Mouse (Mus musculus): Measurements from ENCODE around the gene Itgav. TPM values are rescaled to one million over a fixed set of nuclear protein-coding genes. Genes with fewer than 3 reads are reported as not detected.
A peak's percentile ranks its signal among the peaks of the same experiment; 100 is the strongest.

Gene Itgav
- polyA plus RNA-seq, 1 experiment from 2014 or later: 32.9 TPM

- Histone ChIP-seq H3K27ac (ENCODE audit: low read depth, low read length) (peak overlapping the region; percentile 97), H3K4me1 (ENCODE audit: control insufficient read depth, insufficient read depth, low read length) (peaks cover 24% of the 10 kb centered on the region), H3K36me3 (ENCODE audit: control insufficient read depth, insufficient read depth, low read length) (no peaks in the 10 kb centered on the region), H3K27me3 (ENCODE audit: control insufficient read depth, insufficient read depth, low read length) (no peaks in the 10 kb centered on the region), H3K9me3 (ENCODE audit: control insufficient read depth, low read length) (no peaks in the 10 kb centered on the region), H3K4me2 (ENCODE audit: low read depth, low read length) (peak overlapping the region; percentile 72), H3K9ac (replicated peaks; ENCODE audit: low read depth, low read length) (peak overlapping the region; percentile 95), H3K4me3 (ENCODE audit: low read depth, low read length) (peak overlapping the region; percentile 74)
- ATAC-seq (ENCODE audit: low read depth): peak; percentile 32
- 6% methylated on average over 10 of the region's 10 CpGs for WGBS
Observed at GRCm38 (mm10) chr2:83813273-83813892, 89.2 kb downstream of the Itgav start.

GRCm38 (mm10) chr2:83814009-83814408 lies 89.8 kb downstream of the Itgav start:
- WGBS: 31% methylated on average over 6 of the region's 6 CpGs
- Histone ChIP-seq H3K4me3 (ENCODE audit: low read depth, low read length) (peak overlapping the region; percentile 74), H3K9me3 (ENCODE audit: control insufficient read depth, low read length) (no peaks in the 10 kb centered on the region), H3K4me2 (ENCODE audit: low read depth, low read length) (peak overlapping the region; percentile 72), H3K36me3 (ENCODE audit: control insufficient read depth, insufficient read depth, low read length) (no peaks in the 10 kb centered on the region), H3K9ac (replicated peaks; ENCODE audit: low read depth, low read length) (peak overlapping the region; percentile 95), H3K27ac (ENCODE audit: low read depth, low read length) (peak overlapping the region; percentile 97), H3K27me3 (ENCODE audit: control insufficient read depth, insufficient read depth, low read length) (no peaks in the 10 kb centered on the region), H3K4me1 (ENCODE audit: control insufficient read depth, insufficient read depth, low read length) (peaks cover 24% of the 10 kb centered on the region)
- no peak for ATAC-seq (ENCODE audit: low read depth)

GRCm38 (mm10) chr2:83816147-83816546 lies 92.0 kb downstream of the Itgav start:
- no peak for ATAC-seq (ENCODE audit: low read depth)

GRCm38 (mm10) chr2:83825161-83825560 lies 101.0 kb downstream of the Itgav start:
- peaks cover 12% of the 10 kb centered on the region for H3K4me1 ChIP-seq (ENCODE audit: control insufficient read depth, insufficient read depth, low read length)
- ATAC-seq (ENCODE audit: low read depth): peak; percentile 57
- H3K4me2 ChIP-seq (ENCODE audit: low read depth, low read length): no peak overlapping the region
- H3K4me3 ChIP-seq (ENCODE audit: low read depth, low read length): no peak overlapping the region
- 0 out of 2 replicates have a peak overlapping the region, but pooled peaks have one; percentile 18 for H3K27ac ChIP-seq (ENCODE audit: low read depth, low read length)
- no peaks in the 10 kb centered on the region for H3K9me3 ChIP-seq (ENCODE audit: control insufficient read depth, low read length)
- H3K27me3 ChIP-seq (ENCODE audit: control insufficient read depth, insufficient read depth, low read length): no peaks in the 10 kb centered on the region
- no peaks in the 10 kb centered on the region for H3K36me3 ChIP-seq (ENCODE audit: control insufficient read depth, insufficient read depth, low read length)
- no peak overlapping the region for H3K9ac ChIP-seq (replicated peaks; ENCODE audit: low read depth, low read length)
- WGBS: 18% methylated on average over 5 of the region's 5 CpGs

More at GRCm38 (mm10) chr2:83816147-83816546, 92.0 kb downstream of the Itgav start:
- Histone ChIP-seq H3K9ac (replicated peaks; ENCODE audit: low read depth, low read length) (no peak overlapping the region), H3K27ac (ENCODE audit: low read depth, low read length) (no peak overlapping the region), H3K4me2 (ENCODE audit: low read depth, low read length) (no peak overlapping the region), H3K27me3 (ENCODE audit: control insufficient read depth, insufficient read depth, low read length) (no peaks in the 10 kb centered on the region), H3K4me3 (ENCODE audit: low read depth, low read length) (no peak overlapping the region), H3K36me3 (ENCODE audit: control insufficient read depth, insufficient read depth, low read length) (no peaks in the 10 kb centered on the region), H3K4me1 (ENCODE audit: control insufficient read depth, insufficient read depth, low read length) (peaks cover 28% of the 10 kb centered on the region), H3K9me3 (ENCODE audit: control insufficient read depth, low read length) (no peaks in the 10 kb centered on the region)
- WGBS: 37% methylated on average over 6 of the region's 6 CpGs

- no peak overlapping the region for H3K9ac ChIP-seq (replicated peaks; ENCODE audit: low read depth, low read length)
- no peak overlapping the region for H3K4me3 ChIP-seq (ENCODE audit: low read depth, low read length)
- H3K4me1 ChIP-seq (ENCODE audit: control insufficient read depth, insufficient read depth, low read length): peaks cover 17% of the 10 kb centered on the region
- H3K9me3 ChIP-seq (ENCODE audit: control insufficient read depth, low read length): no peaks in the 10 kb centered on the region
- 11% methylated on average over 3 of the region's 3 CpGs for WGBS
- H3K4me2 ChIP-seq (ENCODE audit: low read depth, low read length): no peak overlapping the region
- H3K36me3 ChIP-seq (ENCODE audit: control insufficient read depth, insufficient read depth, low read length): no peaks in the 10 kb centered on the region
- no peaks in the 10 kb centered on the region for H3K27me3 ChIP-seq (ENCODE audit: control insufficient read depth, insufficient read depth, low read length)
- ATAC-seq (ENCODE audit: low read depth): peak; percentile 15; the same call in 1 of the 2 replicates
- peak overlapping the region; percentile 76 for H3K27ac ChIP-seq (ENCODE audit: low read depth, low read length)
Observed at GRCm38 (mm10) chr2:83828895-83829539, 104.8 kb downstream of the Itgav start.

GRCm38 (mm10) chr2:83832903-83833302 lies 108.7 kb downstream of the Itgav start:
- WGBS: 82% methylated on average over 4 of the region's 4 CpGs
- H3K9me3 ChIP-seq (ENCODE audit: control insufficient read depth, low read length): no peaks in the 10 kb centered on the region
- ATAC-seq (ENCODE audit: low read depth): no peak

GRCm38 (mm10) chr2:83835313-83836070 lies 111.3 kb downstream of the Itgav start:
- H3K9ac ChIP-seq (replicated peaks; ENCODE audit: low read depth, low read length): 0 out of 2 replicates have a peak overlapping the region, but pooled peaks have one; percentile 25
- H3K4me1 ChIP-seq (ENCODE audit: control insufficient read depth, insufficient read depth, low read length): peaks cover 10% of the 10 kb centered on the region; the same call in 1 of the 2 replicates
- H3K27me3 ChIP-seq (ENCODE audit: control insufficient read depth, insufficient read depth, low read length): no peaks in the 10 kb centered on the region
- 44% methylated on average over 10 of the region's 10 CpGs for WGBS
- ATAC-seq (ENCODE audit: low read depth): peak; percentile 32
- H3K4me2 ChIP-seq (ENCODE audit: low read depth, low read length): peak overlapping the region; percentile 31; the same call in 1 of the 2 replicates
- H3K9me3 ChIP-seq (ENCODE audit: control insufficient read depth, low read length): no peaks in the 10 kb centered on the region
- no peak overlapping the region for H3K4me3 ChIP-seq (ENCODE audit: low read depth, low read length)
- H3K27ac ChIP-seq (ENCODE audit: low read depth, low read length): peak overlapping the region; percentile 86
- H3K36me3 ChIP-seq (ENCODE audit: control insufficient read depth, insufficient read depth, low read length): no peaks in the 10 kb centered on the region

More at GRCm38 (mm10) chr2:83832903-83833302, 108.7 kb downstream of the Itgav start:
- Histone ChIP-seq H3K4me1 (ENCODE audit: control insufficient read depth, insufficient read depth, low read length) (peaks cover 20% of the 10 kb centered on the region; the same call in 1 of the 2 replicates), H3K36me3 (ENCODE audit: control insufficient read depth, insufficient read depth, low read length) (no peaks in the 10 kb centered on the region), H3K4me2 (ENCODE audit: low read depth, low read length) (no peak overlapping the region), H3K27me3 (ENCODE audit: control insufficient read depth, insufficient read depth, low read length) (no peaks in the 10 kb centered on the region), H3K9ac (replicated peaks; ENCODE audit: low read depth, low read length) (no peak overlapping the region), H3K27ac (ENCODE audit: low read depth, low read length) (no peak overlapping the region), H3K4me3 (ENCODE audit: low read depth, low read length) (no peak overlapping the region)

GRCm38 (mm10) chr2:83848495-83848894 lies 124.3 kb downstream of the Itgav start:
- Histone ChIP-seq H3K36me3 (ENCODE audit: control insufficient read depth, insufficient read depth, low read length) (no peaks in the 10 kb centered on the region), H3K4me1 (ENCODE audit: control insufficient read depth, insufficient read depth, low read length) (no peaks in the 10 kb centered on the region), H3K27me3 (ENCODE audit: control insufficient read depth, insufficient read depth, low read length) (no peaks in the 10 kb centered on the region), H3K27ac (ENCODE audit: low read depth, low read length) (no peak overlapping the region), H3K4me3 (ENCODE audit: low read depth, low read length) (no peak overlapping the region), H3K4me2 (ENCODE audit: low read depth, low read length) (no peak overlapping the region), H3K9ac (replicated peaks; ENCODE audit: low read depth, low read length) (no peak overlapping the region), H3K9me3 (ENCODE audit: control insufficient read depth, low read length) (no peaks in the 10 kb centered on the region)
- ATAC-seq (ENCODE audit: low read depth): no peak
- WGBS: 91% methylated on average over 3 of the region's 3 CpGs
